Mouse (Mus musculus): ENCODE measurements at regions not wholly inside any gene's neighbourhood (a gene's known extent, or its start where the extent isn't known, plus 50 kb on each side); places are given as distances from the start of the nearest gene placed in this dataset.

DNA sequence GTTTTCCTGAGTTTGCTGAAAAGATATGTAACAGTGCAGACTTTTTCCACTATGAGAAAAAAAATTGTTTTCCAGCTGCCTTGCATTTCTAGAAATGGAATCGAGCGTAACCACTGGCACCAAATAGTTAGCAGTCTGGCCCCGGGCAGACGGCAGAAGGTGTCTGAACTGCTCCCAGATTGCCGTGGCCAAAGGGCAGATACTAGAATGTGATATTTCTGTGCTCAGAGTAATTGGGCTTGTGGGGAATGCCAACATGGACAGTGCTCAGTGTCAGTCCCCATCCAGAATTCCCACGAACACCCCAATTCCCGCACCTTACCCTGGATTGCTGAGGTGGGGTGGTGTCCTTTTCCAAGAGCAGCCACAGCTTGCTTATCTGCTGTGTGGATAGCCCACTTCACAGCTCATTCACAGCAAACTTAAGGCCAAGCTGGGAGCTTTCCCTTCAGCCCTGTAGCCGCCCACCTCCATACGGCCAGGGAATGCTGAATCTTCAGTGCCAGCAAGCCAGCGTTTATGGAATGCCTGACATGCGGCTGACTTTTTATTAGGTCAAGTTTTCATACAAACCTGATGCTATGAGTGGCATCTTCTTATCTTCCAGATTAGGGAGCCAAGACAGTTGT lies 148.1 kb downstream of the Enc1 start:
- TF ChIP-seq GATA1 (IDR thresholded peaks at IDR 0.05; ENCODE audit: low read length) = no peak

- no peak for TF ChIP-seq GATA1 (IDR thresholded peaks at IDR 0.05; ENCODE audit: low read length)
These were observed 145.6 kb downstream of the Enc1 start for GRCm38 (mm10) chr13:97386511-97386910.

GRCm38 (mm10) chr13:97385531-97385930 lies 144.6 kb downstream of the Enc1 start:
- no peak for TF ChIP-seq GATA1 (IDR thresholded peaks at IDR 0.05; ENCODE audit: low read length)

- no peak for TF ChIP-seq GATA1 (IDR thresholded peaks at IDR 0.05; ENCODE audit: low read length)
These were observed 143.3 kb downstream of the Enc1 start for GRCm38 (mm10) chr13:97384091-97384777.

GRCm38 (mm10) chr13:97383351-97383750 lies 142.4 kb downstream of the Enc1 start:
- TF ChIP-seq GATA1 (IDR thresholded peaks at IDR 0.05; ENCODE audit: low read length) = no peak

GRCm38 (mm10) chr13:97380366-97380765 lies 139.5 kb downstream of the Enc1 start:
- no peak for TF ChIP-seq GATA1 (IDR thresholded peaks at IDR 0.05; ENCODE audit: low read length)

DNA sequence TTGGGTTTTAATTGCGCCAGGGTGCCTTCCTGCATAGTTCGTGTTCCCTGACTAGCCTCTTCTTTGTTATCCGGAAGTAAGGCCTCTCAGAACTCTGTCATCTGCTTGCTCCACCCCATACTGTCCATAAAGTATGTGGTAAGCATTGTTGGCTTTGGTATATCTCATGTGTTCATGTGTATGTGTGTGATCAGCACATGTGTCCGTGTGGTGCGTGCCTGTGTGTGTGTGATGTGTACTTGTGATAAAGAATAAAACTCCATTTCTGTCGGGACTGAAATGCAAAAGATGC lies 135.3 kb downstream of the Enc1 start:
- TF ChIP-seq GATA1 (IDR thresholded peaks at IDR 0.05; ENCODE audit: low read length) = no peak

GRCm38 (mm10) chr13:97375501-97376231 lies 134.8 kb downstream of the Enc1 start:
- TF ChIP-seq GATA1 (IDR thresholded peaks at IDR 0.05; ENCODE audit: low read length) = no peak

DNA sequence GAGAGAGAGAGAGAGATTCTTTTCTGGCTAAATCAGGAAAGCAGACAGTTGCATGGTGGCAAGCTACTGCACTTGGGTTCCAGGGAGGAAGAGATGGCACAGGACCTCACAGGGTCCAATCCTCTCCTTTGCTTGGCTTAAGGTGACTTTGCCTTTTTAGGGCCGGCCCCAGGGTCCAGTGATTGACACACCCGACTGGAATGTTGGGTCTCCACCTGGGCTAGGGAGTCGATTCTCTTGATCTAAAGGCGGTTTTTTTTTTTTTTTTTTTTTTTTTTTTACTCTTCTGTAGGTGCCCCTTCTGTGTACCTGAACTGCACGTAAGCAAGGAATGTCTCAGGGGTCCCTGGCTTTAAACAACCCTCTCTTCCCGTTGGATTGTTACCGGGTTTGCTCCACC lies 131.4 kb downstream of the Enc1 start:
- no peak for TF ChIP-seq GATA1 (IDR thresholded peaks at IDR 0.05; ENCODE audit: low read length)

DNA sequence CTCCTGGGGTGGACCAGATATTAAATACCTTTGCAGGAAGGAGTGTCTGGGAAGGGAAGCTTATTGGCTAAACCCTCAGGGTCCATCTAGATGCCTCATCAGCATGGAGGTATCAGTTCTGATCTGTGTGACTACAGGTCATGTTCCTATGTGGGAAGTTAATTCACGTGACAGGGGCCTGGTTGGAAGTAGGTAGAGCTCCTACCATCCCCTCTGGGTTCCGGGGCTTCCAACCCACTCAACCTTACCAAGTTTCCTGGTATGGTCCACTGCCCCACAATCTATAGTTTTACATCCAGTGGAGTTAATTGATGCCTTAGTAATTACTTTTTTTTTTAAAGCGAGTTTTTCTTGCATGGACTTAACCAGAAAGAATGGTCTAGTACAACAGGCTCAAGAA lies 130.3 kb downstream of the Enc1 start:
- no peak for TF ChIP-seq GATA1 (IDR thresholded peaks at IDR 0.05; ENCODE audit: low read length)

- TF ChIP-seq GATA1 (IDR thresholded peaks at IDR 0.05; ENCODE audit: low read length) = no peak
These were observed 125.8 kb downstream of the Enc1 start for GRCm38 (mm10) chr13:97366723-97367122.

- no peak for TF ChIP-seq GATA1 (IDR thresholded peaks at IDR 0.05; ENCODE audit: low read length)
These were observed 124.8 kb downstream of the Enc1 start for GRCm38 (mm10) chr13:97365557-97366244.

- TF ChIP-seq GATA1 (IDR thresholded peaks at IDR 0.05; ENCODE audit: low read length) = no peak
These were observed 124.1 kb downstream of the Enc1 start for GRCm38 (mm10) chr13:97365004-97365403.

DNA sequence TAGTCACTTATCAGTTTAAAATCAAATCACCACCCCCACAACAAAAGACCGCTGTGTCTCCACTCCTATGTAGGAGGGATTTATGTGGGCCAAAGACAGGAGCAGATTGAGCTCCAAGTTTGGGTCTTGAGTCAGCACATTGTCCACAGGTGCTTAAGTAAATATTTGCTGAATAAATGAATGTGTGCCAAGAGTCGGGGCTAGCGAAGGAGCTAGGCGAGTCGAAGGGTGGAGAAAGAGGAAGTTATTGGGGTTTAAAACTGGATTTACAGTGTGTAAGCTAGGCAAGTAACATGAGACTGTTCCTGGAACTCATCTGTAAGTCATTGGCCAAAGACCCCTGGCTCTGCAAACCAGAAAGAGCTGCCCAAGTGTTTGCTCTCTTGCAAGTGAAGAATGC lies 122.9 kb downstream of the Enc1 start:
- no peak for TF ChIP-seq GATA1 (IDR thresholded peaks at IDR 0.05; ENCODE audit: low read length)

DNA sequence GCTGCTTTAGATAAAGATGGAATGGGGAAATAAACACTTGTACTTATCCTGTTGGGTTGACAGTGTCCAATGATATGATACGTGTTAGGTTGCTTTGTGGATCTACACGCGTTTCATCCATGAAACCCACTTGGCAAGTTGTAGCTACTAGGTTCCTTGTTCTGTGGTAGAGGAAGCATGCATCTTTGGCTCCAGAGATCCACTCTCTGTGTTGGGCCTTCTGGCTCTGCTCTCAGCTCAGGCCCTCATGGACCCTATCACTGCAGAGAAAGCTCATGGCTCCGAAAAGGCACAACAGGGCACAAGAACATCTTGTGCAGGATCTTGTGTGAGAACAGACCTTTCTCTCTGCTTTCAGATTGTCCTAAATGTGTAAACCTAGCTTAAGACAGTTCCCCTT lies 122.3 kb downstream of the Enc1 start:
- no peak for TF ChIP-seq GATA1 (IDR thresholded peaks at IDR 0.05; ENCODE audit: low read length)

- no peak for TF ChIP-seq GATA1 (IDR thresholded peaks at IDR 0.05; ENCODE audit: low read length)
These were observed 119.6 kb downstream of the Enc1 start for GRCm38 (mm10) chr13:97360551-97360950.
